Mouse (Mus musculus) small intestine, adult 2 months (tissue): ENCODE results near the gene Apba1.

ENCODE experiments used
- CTCF ChIP-seq: fragments of 200-500 bp; IDR thresholded peaks from 2 replicates; pipeline ENCODE4 v1.5.1; 2012; ENCODE audit warnings: low read depth, mild to moderate bottlenecking, control low read depth, inconsistent platforms, low read length, moderate library complexity, mixed read lengths; ENCODE audit not compliant: insufficient replicate concordance, insufficient read length; ENCODE audit errors: extremely low read depth
- POLR2A ChIP-seq: fragments of 200-500 bp; IDR thresholded peaks from 2 replicates; pipeline ENCODE4 v1.6.1; 2012; ENCODE audit warnings: low read depth, mild to moderate bottlenecking, control low read depth, inconsistent platforms, low read length, moderate library complexity

DNA sequence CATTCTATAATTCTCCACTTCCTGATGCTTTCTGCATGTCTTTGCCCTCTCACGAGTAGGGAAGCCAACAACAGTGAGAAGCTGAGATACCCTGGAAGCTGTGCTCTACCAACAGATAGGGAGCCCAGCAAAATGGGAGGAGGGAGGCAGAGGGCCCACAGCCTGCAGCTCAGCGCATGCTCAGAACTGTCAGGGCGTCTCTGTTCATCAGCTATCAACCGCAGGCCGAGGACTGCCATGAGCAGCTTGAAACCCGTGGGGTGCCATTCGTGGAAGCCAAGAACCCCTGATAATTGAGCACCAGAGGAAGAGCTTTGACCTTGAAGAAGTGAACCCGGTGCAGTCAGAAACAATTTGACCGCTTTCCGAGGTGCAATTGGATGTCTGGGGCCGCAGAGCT lies 108.4 kb downstream of the Apba1 start:
- TF ChIP-seq POLR2A: no peak
- TF ChIP-seq CTCF: no peak
